Mouse (Mus musculus): Measurements from ENCODE around the gene Grsf1.

Gene Grsf1

DNA sequence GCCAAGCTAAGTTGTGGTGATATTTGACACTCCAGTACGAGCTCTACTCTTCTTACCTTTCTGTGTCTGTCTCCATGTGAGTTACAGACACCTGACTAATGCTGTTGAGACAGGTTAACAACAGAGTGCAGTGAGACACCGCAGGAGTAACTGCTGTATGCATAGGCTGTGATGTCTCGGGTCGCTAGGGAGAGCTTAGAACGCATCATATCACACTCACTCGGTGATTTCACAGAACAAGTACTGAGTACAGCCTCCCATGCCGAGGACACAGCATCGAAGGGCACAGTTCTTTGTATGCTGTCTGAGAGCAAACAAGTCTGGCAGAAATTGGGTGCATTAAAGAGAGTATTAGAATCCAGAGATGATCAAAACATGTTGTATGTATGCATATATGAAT lies 46.0 kb downstream of the Grsf1 start:
- no peak for DNase-seq (ENCODE audit: low spot score)

GRCm38 (mm10) chr5:88629125-88629524 lies 46.8 kb downstream of the Grsf1 start:
- no peak for DNase-seq (ENCODE audit: low spot score)

DNA sequence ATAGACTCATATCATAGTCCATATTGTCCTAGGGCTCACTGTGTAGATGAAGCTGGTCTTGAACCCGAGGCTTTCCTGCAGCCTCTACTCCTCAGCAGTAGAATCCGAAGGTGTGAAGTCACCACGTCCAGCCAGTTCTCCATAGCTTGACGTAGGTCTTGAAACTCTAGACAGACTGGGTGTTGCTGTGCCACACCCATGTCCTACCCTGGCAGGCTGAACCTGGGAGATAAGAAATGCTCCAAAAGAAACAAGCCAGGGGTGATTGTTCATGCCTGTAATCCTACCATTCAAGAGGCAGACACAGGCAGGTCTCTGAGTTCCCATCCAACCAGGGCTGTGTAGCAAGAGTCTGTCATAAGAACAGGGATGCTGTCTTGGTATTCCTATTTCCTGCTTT lies 48.4 kb downstream of the Grsf1 start:
- no peak for DNase-seq (ENCODE audit: low spot score)

- DNase-seq (ENCODE audit: low spot score) = no peak
Measured at GRCm38 (mm10) chr5:88616988-88617387, 59.0 kb downstream of the Grsf1 start.

DNA sequence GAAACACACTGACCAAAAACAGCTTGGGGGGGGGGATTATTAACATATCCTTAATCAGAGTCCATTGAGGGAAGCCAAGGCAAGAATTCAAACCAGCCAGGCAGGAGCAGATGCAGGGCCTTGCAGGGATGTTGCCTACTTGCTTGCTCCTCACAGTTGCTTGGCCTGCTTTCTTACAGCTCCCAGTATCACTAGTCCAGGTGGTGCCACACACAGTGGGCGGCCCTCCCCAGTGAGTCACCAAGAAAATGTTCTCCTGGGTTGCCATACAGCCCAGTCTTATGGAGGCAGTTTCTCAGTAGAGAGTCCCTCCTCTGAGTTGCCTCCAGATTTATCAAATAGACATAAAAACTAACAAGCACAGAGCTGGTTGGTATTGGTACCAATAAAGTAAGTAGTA lies 61.8 kb downstream of the Grsf1 start:
- DNase-seq (ENCODE audit: low spot score) = no peak
